Mouse (Mus musculus): ENCODE measurements around the gene Spock1. TPM values are rescaled to one million over a fixed set of nuclear protein-coding genes. Genes with fewer than 3 reads are reported as not detected.
"Not testable (repeated sequence)": the region's sequence is repeated elsewhere in the genome, so short reads cannot be mapped to it uniquely, and the experiment has no call there.

Spock1 gene
- polyA plus RNA-seq, 1 experiment from 2014 or later = 11.0 TPM

DNA sequence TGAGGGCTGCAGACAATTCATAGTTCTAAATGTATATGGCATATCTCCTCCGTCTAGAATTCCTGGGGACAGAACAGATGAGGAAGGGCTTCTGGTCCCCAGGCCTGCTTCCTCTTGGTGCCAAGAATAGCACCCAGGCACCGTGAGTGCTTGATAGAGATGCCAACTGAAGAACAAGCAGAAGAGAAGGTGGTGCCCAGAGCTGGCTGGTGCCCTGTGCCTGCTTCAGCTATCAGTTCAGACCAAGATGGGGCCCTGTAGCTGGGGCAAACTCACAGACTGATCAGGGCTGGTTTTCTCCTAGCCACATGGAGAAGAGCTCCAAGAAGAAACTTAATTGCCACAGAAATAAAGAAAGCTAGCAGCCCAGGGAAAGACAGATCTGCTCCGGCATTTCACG is 385.8 kb downstream of the Spock1 start:
- Histone ChIP-seq H3K4me2 (replicated peaks) (no peak overlapping the region), H3K9me3 (no peaks in the 10 kb centered on the region), H3K4me3 (no peak overlapping the region), H3K4me1 (no peaks in the 10 kb centered on the region; the same call in 1 of the 2 replicates), H3K9ac (no peak overlapping the region), H3K27me3 (no peaks in the 10 kb centered on the region), H3K36me3 (no peaks in the 10 kb centered on the region), H3K27ac (no peak overlapping the region)
- ATAC-seq (ENCODE audit: insufficient number of reproducible peaks, insufficient read depth, low FRiP score, low TSS enrichment) = no peak
- 72% methylated on average over 4 of the region's 4 CpGs for WGBS

DNA sequence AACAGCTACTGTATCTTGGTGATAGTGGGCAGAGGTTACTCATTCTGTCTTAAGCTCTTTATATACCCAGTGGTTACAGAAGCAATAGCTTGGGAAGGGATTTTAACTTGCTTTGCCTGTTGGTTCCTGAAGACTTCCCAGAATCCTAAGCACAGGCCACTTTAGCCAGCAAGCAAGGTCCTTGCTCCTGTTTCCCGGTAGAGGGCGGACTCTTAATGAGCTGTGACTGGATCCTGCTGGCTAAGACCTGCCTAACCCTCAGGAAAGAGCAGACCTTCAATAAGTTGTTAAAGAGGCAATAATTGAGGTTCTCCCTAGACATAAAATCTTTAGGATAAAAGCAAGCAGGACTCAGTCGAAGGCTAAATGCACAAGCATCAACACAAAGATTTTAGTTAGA is 387.0 kb downstream of the Spock1 start:
- no peak for ATAC-seq (ENCODE audit: insufficient number of reproducible peaks, insufficient read depth, low FRiP score, low TSS enrichment)
- 13% methylated on average over 3 of the region's 3 CpGs for WGBS
- peaks cover 1% of the 10 kb centered on the region; the same call in 1 of the 2 replicates for H3K4me1 ChIP-seq
- H3K4me2 ChIP-seq (replicated peaks) = no peak overlapping the region
- no peak overlapping the region for H3K4me3 ChIP-seq
- H3K9me3 ChIP-seq = no peaks in the 10 kb centered on the region
- no peak overlapping the region for H3K9ac ChIP-seq
- H3K36me3 ChIP-seq = no peaks in the 10 kb centered on the region
- H3K27ac ChIP-seq = no peak overlapping the region
- no peaks in the 10 kb centered on the region for H3K27me3 ChIP-seq

DNA sequence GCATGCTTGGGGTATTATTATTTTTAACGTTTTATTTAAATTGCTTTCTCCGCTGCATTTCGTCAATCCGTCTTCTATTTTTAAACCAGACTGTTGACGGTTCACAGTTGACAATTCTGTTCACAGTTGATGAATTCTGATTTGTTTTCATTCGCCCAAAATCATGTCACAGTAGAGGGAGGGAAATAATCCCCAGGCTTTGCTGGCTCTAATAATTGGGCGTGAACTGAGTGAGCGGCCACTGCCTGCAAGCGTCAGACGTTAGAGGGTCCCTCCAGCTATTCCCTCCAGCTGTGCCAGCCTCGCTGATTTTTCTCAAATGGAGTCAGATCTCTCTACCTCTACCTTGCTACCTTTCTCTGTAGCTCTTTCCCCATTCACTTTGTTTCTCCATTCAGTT is 388.3 kb downstream of the Spock1 start:
- H3K4me2 ChIP-seq (replicated peaks) = no peak overlapping the region
- H3K9me3 ChIP-seq = no peaks in the 10 kb centered on the region
- H3K36me3 ChIP-seq = no peaks in the 10 kb centered on the region
- 56% methylated on average over 11 of the region's 11 CpGs for WGBS
- H3K9ac ChIP-seq = no peak overlapping the region
- no peak for ATAC-seq (ENCODE audit: insufficient number of reproducible peaks, insufficient read depth, low FRiP score, low TSS enrichment)
- H3K27me3 ChIP-seq = no peaks in the 10 kb centered on the region
- H3K4me3 ChIP-seq = no peak overlapping the region
- H3K27ac ChIP-seq = no peak overlapping the region
- peaks cover 6% of the 10 kb centered on the region; the same call in 1 of the 2 replicates for H3K4me1 ChIP-seq

DNA sequence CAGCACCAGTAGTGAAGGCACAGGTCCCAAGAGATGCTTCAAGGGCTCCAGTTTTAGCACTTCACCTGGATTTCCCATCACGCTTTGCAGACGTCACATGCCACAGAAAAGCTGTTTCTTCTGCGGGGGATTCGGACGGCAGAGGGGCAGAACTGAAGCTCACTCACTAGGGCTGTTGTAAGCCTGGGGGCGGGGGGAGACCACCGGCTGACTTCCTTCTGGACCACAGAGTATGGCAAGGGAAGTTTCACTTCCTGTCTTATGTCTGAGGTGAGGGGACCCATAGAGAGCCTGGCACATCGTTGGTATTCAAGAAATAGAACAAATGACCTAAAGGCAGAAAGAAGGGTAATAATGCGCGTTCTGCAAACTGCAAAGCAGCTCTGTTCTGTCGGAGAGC is 392.4 kb downstream of the Spock1 start:
- ATAC-seq (ENCODE audit: insufficient number of reproducible peaks, insufficient read depth, low FRiP score, low TSS enrichment) = no peak
- Histone ChIP-seq H3K9ac (no peak overlapping the region), H3K4me2 (replicated peaks) (no peak overlapping the region), H3K27ac (no peak overlapping the region), H3K4me3 (no peak overlapping the region), H3K36me3 (no peaks in the 10 kb centered on the region), H3K27me3 (no peaks in the 10 kb centered on the region; the same call in 1 of the 2 replicates), H3K9me3 (no peaks in the 10 kb centered on the region), H3K4me1 (peaks cover 6% of the 10 kb centered on the region; the same call in 1 of the 2 replicates)
- WGBS = 57% methylated on average over 11 of the region's 11 CpGs

DNA sequence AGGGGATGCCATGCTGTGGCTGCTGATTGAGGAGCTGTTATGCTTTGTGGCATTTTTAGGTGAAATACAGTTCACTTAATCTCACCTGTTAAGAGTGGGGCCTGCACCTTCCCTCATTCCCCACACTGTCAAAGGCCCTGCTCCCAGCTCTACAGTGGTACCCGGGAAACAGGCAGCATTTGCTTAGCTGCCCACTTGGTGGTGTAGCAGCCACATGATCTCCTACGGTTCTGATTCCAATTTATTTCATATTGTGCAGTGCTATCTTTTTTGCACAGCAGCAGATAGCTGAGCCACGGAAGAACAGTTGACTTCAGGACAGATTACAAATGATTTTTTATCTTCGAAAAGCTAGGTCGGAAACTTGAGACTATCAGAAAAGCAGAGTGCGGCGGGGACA is 406.6 kb downstream of the Spock1 start:
- WGBS = 85% methylated on average over 7 of the region's 7 CpGs
- Histone ChIP-seq H3K27me3 (no peaks in the 10 kb centered on the region), H3K4me2 (replicated peaks) (no peak overlapping the region), H3K4me3 (no peak overlapping the region), H3K9me3 (no peaks in the 10 kb centered on the region), H3K27ac (no peak overlapping the region), H3K4me1 (no peaks in the 10 kb centered on the region), H3K36me3 (no peaks in the 10 kb centered on the region), H3K9ac (no peak overlapping the region)
- no peak for ATAC-seq (ENCODE audit: insufficient number of reproducible peaks, insufficient read depth, low FRiP score, low TSS enrichment)

DNA sequence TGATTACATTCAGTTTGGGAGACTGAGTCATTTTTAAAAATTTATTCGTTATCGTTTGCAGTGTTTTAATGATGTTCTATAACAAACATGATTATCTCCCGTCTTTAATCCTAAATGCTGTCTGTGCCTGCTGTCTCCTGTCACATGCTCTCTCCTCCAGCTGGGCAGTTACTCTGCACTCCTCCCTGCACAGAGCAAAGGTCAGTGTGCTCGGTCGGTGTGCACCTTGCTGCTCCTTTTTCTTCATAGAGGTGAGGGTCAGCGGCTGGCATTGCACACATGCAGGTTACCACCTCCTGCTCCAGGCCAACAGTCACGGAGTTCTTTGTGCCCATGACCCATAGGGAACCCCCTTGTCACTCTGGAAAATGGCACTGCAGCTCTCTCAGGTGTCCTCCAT is 411.4 kb downstream of the Spock1 start:
- no peak overlapping the region for H3K4me2 ChIP-seq (replicated peaks)
- H3K9me3 ChIP-seq = no peaks in the 10 kb centered on the region
- WGBS = 73% methylated on average over 7 of the region's 7 CpGs
- H3K27ac ChIP-seq = no peak overlapping the region
- H3K36me3 ChIP-seq = no peaks in the 10 kb centered on the region
- no peak overlapping the region for H3K9ac ChIP-seq
- H3K27me3 ChIP-seq = no peaks in the 10 kb centered on the region
- H3K4me3 ChIP-seq = no peak overlapping the region
- H3K4me1 ChIP-seq = no peaks in the 10 kb centered on the region
- no peak for ATAC-seq (ENCODE audit: insufficient number of reproducible peaks, insufficient read depth, low FRiP score, low TSS enrichment)

DNA sequence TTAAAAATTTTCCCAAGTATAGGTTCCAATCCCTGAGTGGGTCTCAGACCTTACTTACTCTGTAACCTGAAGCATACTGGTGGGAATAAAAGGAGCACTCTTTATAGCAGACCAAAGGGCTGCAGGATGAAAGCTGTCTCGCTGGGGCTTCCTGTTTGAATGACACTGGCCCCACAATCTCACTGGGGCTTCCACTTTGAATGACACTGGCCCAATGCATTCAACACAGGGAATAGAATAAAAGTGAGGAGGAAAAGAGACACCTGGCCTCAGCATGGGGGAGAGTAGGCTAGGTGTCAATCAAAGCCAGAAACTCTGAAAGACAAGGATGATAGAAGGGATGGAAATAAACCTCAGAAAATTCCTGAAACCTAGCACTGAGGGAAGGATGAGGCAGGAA is 413.3 kb downstream of the Spock1 start:
- H3K4me2 ChIP-seq (replicated peaks) = no peak overlapping the region
- H3K9ac ChIP-seq = no peak overlapping the region
- no peak for ATAC-seq (ENCODE audit: insufficient number of reproducible peaks, insufficient read depth, low FRiP score, low TSS enrichment)
- H3K27me3 ChIP-seq = no peaks in the 10 kb centered on the region
- no peak overlapping the region for H3K4me3 ChIP-seq
- no peak overlapping the region for H3K27ac ChIP-seq
- H3K36me3 ChIP-seq = no peaks in the 10 kb centered on the region
- 31% methylated on average over 1 of the region's 1 CpGs for WGBS
- H3K9me3 ChIP-seq = no peaks in the 10 kb centered on the region
- no peaks in the 10 kb centered on the region for H3K4me1 ChIP-seq

DNA sequence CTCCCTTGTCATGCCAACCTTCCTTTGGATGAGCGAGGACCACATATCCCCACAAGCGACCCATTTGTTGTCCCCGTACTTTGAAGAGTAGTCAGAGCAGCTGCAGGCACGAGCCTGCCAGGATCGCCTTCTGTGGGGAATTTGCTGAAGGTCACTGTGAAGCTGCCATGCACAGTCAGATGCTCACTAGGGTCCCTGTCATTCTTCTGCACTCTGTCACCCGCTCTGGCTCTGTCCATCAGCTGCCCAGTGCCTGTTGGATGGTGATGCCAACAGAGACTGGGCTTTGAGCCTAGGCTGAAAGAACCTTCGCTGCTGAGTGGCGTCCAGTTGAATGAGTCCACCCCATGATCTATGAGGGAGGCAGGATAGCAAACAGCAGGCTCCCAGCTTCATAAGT is 419.2 kb downstream of the Spock1 start:
- Histone ChIP-seq H3K27ac (no peak overlapping the region), H3K9me3 (no peaks in the 10 kb centered on the region), H3K36me3 (no peaks in the 10 kb centered on the region), H3K27me3 (no peaks in the 10 kb centered on the region), H3K4me2 (replicated peaks) (no peak overlapping the region), H3K4me3 (no peak overlapping the region), H3K9ac (no peak overlapping the region), H3K4me1 (no peaks in the 10 kb centered on the region)
- ATAC-seq (ENCODE audit: insufficient number of reproducible peaks, insufficient read depth, low FRiP score, low TSS enrichment) = no peak
- WGBS = 87% methylated on average over 8 of the region's 8 CpGs

DNA sequence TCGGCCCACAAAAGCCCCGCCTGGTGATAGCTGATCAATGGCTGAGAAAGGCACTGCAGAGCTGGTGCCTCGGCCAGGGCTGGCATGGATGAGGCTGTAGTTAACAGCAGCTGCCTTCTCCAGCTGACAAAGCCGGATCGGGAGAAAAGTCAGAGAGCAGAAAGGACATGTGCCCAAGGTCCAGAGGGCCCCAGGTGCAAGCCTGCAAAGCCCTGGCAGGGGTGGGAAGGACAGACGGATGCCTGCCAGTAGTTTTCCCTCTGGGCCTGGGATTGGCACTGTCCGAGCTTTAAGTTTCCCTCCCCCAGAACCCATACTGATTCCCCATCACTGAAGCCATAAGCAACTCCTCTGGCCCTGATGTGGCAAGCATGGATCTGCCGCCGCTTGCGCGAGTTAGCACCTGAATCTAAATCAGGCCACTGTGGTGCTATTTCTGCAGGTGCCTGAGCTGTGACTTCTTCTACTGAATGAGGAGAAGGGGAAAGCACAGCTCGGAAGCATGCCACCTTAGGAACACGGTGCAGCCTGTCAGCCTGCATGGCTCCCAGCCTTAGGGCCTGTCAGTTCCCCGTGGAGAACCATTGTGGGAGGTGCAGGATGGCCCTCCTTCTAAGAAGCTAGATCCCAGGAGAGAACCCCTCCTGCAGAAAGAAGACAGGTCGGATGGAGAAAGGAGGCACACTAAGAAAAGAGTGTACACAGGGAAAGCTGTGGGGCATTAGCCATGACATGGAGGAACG is 423.5 kb downstream of the Spock1 start:
- ATAC-seq (ENCODE audit: insufficient number of reproducible peaks, insufficient read depth, low FRiP score, low TSS enrichment) = no peak
- Histone ChIP-seq H3K36me3 (no peaks in the 10 kb centered on the region), H3K4me3 (no peak overlapping the region), H3K27me3 (no peaks in the 10 kb centered on the region), H3K9me3 (no peaks in the 10 kb centered on the region), H3K27ac (no peak overlapping the region), H3K9ac (no peak overlapping the region), H3K4me1 (no peaks in the 10 kb centered on the region), H3K4me2 (replicated peaks) (no peak overlapping the region)
- WGBS = 79% methylated on average over 16 of the region's 16 CpGs

DNA sequence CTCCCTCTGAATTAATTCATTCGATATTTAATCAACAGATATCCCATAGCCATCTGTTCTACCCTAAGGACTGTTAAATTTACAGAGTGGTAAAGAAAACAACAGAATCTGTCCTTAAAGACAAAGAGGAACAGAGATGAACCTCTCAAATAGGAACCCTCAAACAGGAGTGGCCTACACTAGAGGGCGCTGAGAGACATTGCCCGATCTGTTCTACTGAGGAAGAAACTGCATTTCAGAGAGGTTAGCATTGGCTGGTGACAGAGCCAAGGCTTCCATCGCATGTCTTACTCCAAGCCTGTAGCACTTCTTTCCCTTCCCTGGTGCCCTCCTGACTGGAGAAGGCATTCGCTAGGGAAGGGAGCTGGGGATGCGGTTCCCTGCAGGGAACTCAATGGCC is 431.4 kb downstream of the Spock1 start:
- no peaks in the 10 kb centered on the region for H3K9me3 ChIP-seq
- H3K27me3 ChIP-seq = no peaks in the 10 kb centered on the region
- no peak overlapping the region for H3K27ac ChIP-seq
- WGBS = 31% methylated on average over 6 of the region's 6 CpGs
- ATAC-seq (ENCODE audit: insufficient number of reproducible peaks, insufficient read depth, low FRiP score, low TSS enrichment) = no peak
- H3K4me2 ChIP-seq (replicated peaks) = no peak overlapping the region
- H3K36me3 ChIP-seq = no peaks in the 10 kb centered on the region
- no peak overlapping the region for H3K4me3 ChIP-seq
- no peak overlapping the region for H3K9ac ChIP-seq
- no peaks in the 10 kb centered on the region for H3K4me1 ChIP-seq

DNA sequence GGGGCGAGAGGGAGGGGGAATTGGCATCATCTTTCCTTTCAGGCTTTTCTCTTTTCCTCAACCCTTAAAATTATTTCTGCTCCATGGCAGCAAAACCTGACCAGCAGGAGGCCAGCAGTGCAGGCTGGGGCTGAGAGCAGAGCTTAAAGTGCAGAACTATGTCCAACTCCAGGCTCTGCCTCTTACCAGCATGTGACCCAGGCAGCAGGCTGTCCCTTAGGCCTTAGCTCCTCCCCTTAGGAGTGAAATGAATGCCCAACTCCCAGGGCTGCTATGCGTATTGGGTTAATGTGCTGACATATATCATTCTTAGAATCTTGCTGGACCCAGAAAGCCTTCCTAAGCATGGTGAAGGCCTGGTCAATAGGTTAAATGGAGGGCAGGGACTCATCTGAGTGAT is 434.1 kb downstream of the Spock1 start:
- no peak for ATAC-seq (ENCODE audit: insufficient number of reproducible peaks, insufficient read depth, low FRiP score, low TSS enrichment)
- no peak overlapping the region for H3K4me3 ChIP-seq
- H3K9me3 ChIP-seq = no peaks in the 10 kb centered on the region
- no peak overlapping the region for H3K9ac ChIP-seq
- WGBS = 61% methylated on average over 2 of the region's 2 CpGs
- no peaks in the 10 kb centered on the region for H3K27me3 ChIP-seq
- H3K4me2 ChIP-seq (replicated peaks) = no peak overlapping the region
- no peaks in the 10 kb centered on the region for H3K4me1 ChIP-seq
- H3K36me3 ChIP-seq = no peaks in the 10 kb centered on the region
- H3K27ac ChIP-seq = no peak overlapping the region

DNA sequence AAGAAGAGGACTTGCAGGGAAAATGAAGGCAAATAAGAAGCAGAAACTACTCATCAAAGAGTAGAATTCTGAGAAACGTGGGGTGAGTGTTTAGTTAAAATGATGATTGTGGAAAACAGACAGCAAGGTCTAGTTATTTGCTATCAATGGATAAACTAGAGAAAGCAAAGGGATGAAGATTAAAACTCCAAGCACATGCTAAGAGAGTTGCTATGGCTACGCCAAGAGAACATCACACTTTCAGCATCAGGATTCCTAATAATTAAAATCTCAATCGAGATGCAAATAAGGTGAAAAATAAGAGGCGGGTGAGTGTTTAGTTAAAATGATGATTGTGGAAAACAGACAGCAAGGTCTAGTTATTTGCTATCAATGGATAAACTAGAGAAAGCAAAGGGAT is 437.2 kb downstream of the Spock1 start:
- H3K9ac ChIP-seq; H3K4me1 ChIP-seq; H3K27ac ChIP-seq; H3K4me2 ChIP-seq (replicated peaks); H3K9me3 ChIP-seq; H3K36me3 ChIP-seq; H3K4me3 ChIP-seq; H3K27me3 ChIP-seq; ATAC-seq (ENCODE audit: insufficient number of reproducible peaks, insufficient read depth, low FRiP score, low TSS enrichment): not testable (repeated sequence)
- 81% methylated on average over 4 of the region's 4 CpGs for WGBS

Data from embryonic facial prominence, embryonic 12.5 days (tissue).